Mouse (Mus musculus) megakaryocyte progenitor cell, adult 5-6 weeks (primary cell): ENCODE results near the gene Ankrd34a. TPM values are rescaled to one million over a fixed set of nuclear protein-coding genes. Genes with fewer than 3 reads are reported as not detected.

Experiments used
- ATAC-seq: replicated peaks from 2 replicates; pipeline ENCODE4 v1.8.0; 2016; ENCODE audit warnings: mild to moderate bottlenecking, moderate TSS enrichment, inconsistent platforms; ENCODE audit not compliant: poor library complexity
- total RNA-seq, 2 experiments: library from RNA; stranded (forward) in 1 of 2; stranded (reverse) in 1 of 2; fragments of 157-497, 149-512 nt in 1 of 2; fragments of 200-1000 nt in 1 of 2; gene quantifications; 2 replicates each; pipeline versions ENCODE4 v1.2.3 to v1.2.4; 2015 to 2017

Gene Ankrd34a
- total RNA-seq, 2 experiments from 2014 or later = not detected

GRCm38 (mm10) chr3:96561946-96562681 is 34.3 kb upstream of the Ankrd34a start:
- no peak for ATAC-seq

GRCm38 (mm10) chr3:96563267-96563666 is 33.2 kb upstream of the Ankrd34a start:
- no peak for ATAC-seq

GRCm38 (mm10) chr3:96563911-96564632 is 32.4 kb upstream of the Ankrd34a start:
- ATAC-seq = peak; percentile 2; the same call in 1 of the 2 replicates

GRCm38 (mm10) chr3:96564633-96565032 is 31.8 kb upstream of the Ankrd34a start:
- ATAC-seq = peak; percentile 84

- no peak for ATAC-seq
These were observed 31.3 kb upstream of the Ankrd34a start for GRCm38 (mm10) chr3:96565105-96565504.

GRCm38 (mm10) chr3:96566661-96567450 is 29.6 kb upstream of the Ankrd34a start:
- ATAC-seq = no peak

- ATAC-seq = no peak
These were observed 27.8 kb upstream of the Ankrd34a start for GRCm38 (mm10) chr3:96568605-96569004.

- ATAC-seq = no peak
These were observed 26.9 kb upstream of the Ankrd34a start for GRCm38 (mm10) chr3:96569506-96569905.

- ATAC-seq = no peak
These were observed 26.4 kb upstream of the Ankrd34a start for GRCm38 (mm10) chr3:96569966-96570605.

GRCm38 (mm10) chr3:96570643-96571042 is 25.8 kb upstream of the Ankrd34a start:
- ATAC-seq = no peak

GRCm38 (mm10) chr3:96571336-96571735 is 25.1 kb upstream of the Ankrd34a start:
- ATAC-seq = no peak

GRCm38 (mm10) chr3:96571896-96572698 is 24.3 kb upstream of the Ankrd34a start:
- ATAC-seq = 0 out of 2 replicates have a peak, but pooled peaks have one; percentile 16

- no peak for ATAC-seq
These were observed 22.6 kb upstream of the Ankrd34a start for GRCm38 (mm10) chr3:96573611-96574511.

GRCm38 (mm10) chr3:96575272-96575984 is 21.0 kb upstream of the Ankrd34a start:
- ATAC-seq = no peak

- ATAC-seq = peak; percentile 14; the same call in 1 of the 2 replicates
These were observed 20.3 kb upstream of the Ankrd34a start for GRCm38 (mm10) chr3:96576005-96576658.

GRCm38 (mm10) chr3:96576690-96577541 is 19.5 kb upstream of the Ankrd34a start, which contains the start of gene Gm16253:
TSS of gene Gm16253 (plus strand) at chr3:96576984.
- peak; percentile 85 for ATAC-seq

- no peak for ATAC-seq
These were observed 18.9 kb upstream of the Ankrd34a start for GRCm38 (mm10) chr3:96577566-96577965.
